Mouse (Mus musculus) ES-Bruce4 (cell line): ENCODE measurements around the gene Gm19345.

Experiments used
- CTCF ChIP-seq: IDR thresholded peaks from one replicate; pipeline ENCODE4 v1.8.1; 2011; ENCODE audit warnings: low read depth, low read length
- EP300 ChIP-seq: IDR thresholded peaks from 2 replicates; pipeline ENCODE4 v1.6.1; 2011; ENCODE audit warnings: low read depth, low read length; ENCODE audit not compliant: insufficient read depth
- POLR2A ChIP-seq: IDR thresholded peaks from one replicate; pipeline ENCODE4 v1.8.1; 2011; ENCODE audit warnings: low read length; ENCODE audit not compliant: insufficient read depth

DNA sequence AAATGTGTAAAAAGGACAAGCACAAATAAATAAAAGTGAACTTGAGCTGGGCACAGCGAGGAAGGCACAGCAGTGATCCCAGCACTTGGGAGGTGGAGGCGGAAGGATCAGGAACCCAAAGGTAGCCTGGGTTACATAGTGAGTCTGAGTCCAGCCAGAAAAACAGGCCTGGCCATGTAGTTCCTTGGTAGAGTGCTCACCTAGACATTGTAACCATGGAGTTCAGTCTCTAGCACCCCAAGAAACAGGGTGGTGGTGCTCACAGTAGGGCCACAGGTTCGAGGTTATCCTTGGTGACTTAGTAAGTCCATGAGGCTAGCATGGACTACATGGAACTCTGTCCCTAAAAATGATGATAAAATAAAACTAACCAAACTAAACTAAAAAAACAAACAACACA lies 10.9 kb upstream of the Gm19345 start:
- no peak for TF ChIP-seq EP300
- TF ChIP-seq POLR2A, result no peak
- no peak for TF ChIP-seq CTCF
